Mouse (Mus musculus) MEL (cell line): ENCODE measurements around the gene Oprm1. TPM values are rescaled to one million over a fixed set of nuclear protein-coding genes. Genes with fewer than 3 reads are reported as not detected.

Source experiments
- DNase-seq: peaks from one replicate; pipeline ENCODE4 v3.0.0; 2011; ENCODE audit warnings: low read depth, low spot score
- H3K27ac ChIP-seq: 2 replicates; pipeline ENCODE4 v1.5.1; 2012; ENCODE audit warnings: low read depth, mild to moderate bottlenecking, control low read depth, low read length, moderate library complexity; ENCODE audit not compliant: control insufficient read depth
- H3K27me3 ChIP-seq, 2 experiments: fragments of 150-350 bp in 1 of 2; sonication (generic) in 1 of 2; 2 replicates each; pipeline ENCODE4 v1.6.1; 2012; ENCODE audit warnings: low read length in 2 of 2, mild to moderate bottlenecking in 2 of 2, improper control_type of control experiment in 1 of 2, moderate library complexity in 1 of 2; ENCODE audit not compliant: insufficient read depth in 2 of 2, control insufficient read depth in 1 of 2
- H3K36me3 ChIP-seq, 2 experiments: 2 replicates each; pipeline ENCODE4 v1.6.1; 2012 to 2014; ENCODE audit warnings: low read length in 2 of 2, improper control_type of control experiment in 1 of 2, inconsistent platforms in 1 of 2, mild to moderate bottlenecking in 1 of 2; ENCODE audit not compliant: insufficient read depth in 2 of 2, control insufficient read depth in 1 of 2
- H3K4me1 ChIP-seq, 2 experiments: fragments of 150-350 bp in 1 of 2; sonication (generic) in 1 of 2; 2 replicates each; pipeline ENCODE4 v1.6.1; 2012; ENCODE audit warnings: low read length in 2 of 2, improper control_type of control experiment in 1 of 2, mild to moderate bottlenecking in 1 of 2; ENCODE audit not compliant: insufficient read depth in 2 of 2, control insufficient read depth in 1 of 2
- H3K4me3 ChIP-seq, 2 experiments: fragments of 150-350 bp in 1 of 2; sonication (generic) in 1 of 2; 2 replicates each; pipeline ENCODE4 v1.5.1; 2012; ENCODE audit warnings: low read depth in 2 of 2, low read length in 2 of 2, mild to moderate bottlenecking in 2 of 2, moderate library complexity in 2 of 2, control low read depth in 1 of 2, improper control_type of control experiment in 1 of 2; ENCODE audit not compliant: control insufficient read depth in 1 of 2, insufficient read depth in 1 of 2
- H3K79me2 ChIP-seq: 2 replicates; pipeline ENCODE4 v1.6.1; 2012; ENCODE audit warnings: mild to moderate bottlenecking, low read length, moderate library complexity; ENCODE audit not compliant: control insufficient read depth, poor library complexity, insufficient read depth
- H3K9ac ChIP-seq: 2 replicates; pipeline ENCODE4 v1.6.1; 2012; ENCODE audit warnings: low read depth, mild to moderate bottlenecking, control low read depth, low read length, moderate library complexity; ENCODE audit not compliant: control insufficient read depth, poor library complexity, severe bottlenecking
- H3K9me3 ChIP-seq: fragments of 150-350 bp; sonication (generic); replicated peaks from 2 replicates; pipeline ENCODE4 v1.6.1; 2012; ENCODE audit warnings: mild to moderate bottlenecking, low read length, improper control_type of control experiment, moderate library complexity; ENCODE audit not compliant: insufficient read depth
- CHD2 ChIP-seq: IDR thresholded peaks from 2 replicates; pipeline ENCODE4 v1.6.1; 2011; ENCODE audit warnings: low read length, improper control_type of control experiment
- E2F4 ChIP-seq: IDR thresholded peaks from 2 replicates; pipeline ENCODE4 v1.6.1; 2011; ENCODE audit warnings: low read depth, low read length, improper control_type of control experiment, borderline replicate concordance
- GABPA ChIP-seq: IDR thresholded peaks from 2 replicates; pipeline ENCODE4 v1.6.1; 2012; ENCODE audit warnings: low read depth, mild to moderate bottlenecking, inconsistent platforms, low read length, improper control_type of control experiment, moderate library complexity
- MYB ChIP-seq: IDR thresholded peaks from 2 replicates; pipeline ENCODE4 v1.6.1; 2011; ENCODE audit warnings: mild to moderate bottlenecking, low read depth, low read length, improper control_type of control experiment
- NELFE ChIP-seq: IDR thresholded peaks from 2 replicates; pipeline ENCODE4 v1.6.1; 2011; ENCODE audit warnings: low read depth, low read length, improper control_type of control experiment
- RCOR1 ChIP-seq: IDR thresholded peaks from 2 replicates; pipeline ENCODE4 v1.6.1; 2012; ENCODE audit warnings: low read depth, mild to moderate bottlenecking, inconsistent platforms, low read length, improper control_type of control experiment
- SIN3A ChIP-seq: IDR thresholded peaks from 2 replicates; pipeline ENCODE4 v1.6.1; 2012; ENCODE audit warnings: low read length, improper control_type of control experiment, inconsistent platforms
- SMC3 ChIP-seq: IDR thresholded peaks from 2 replicates; pipeline ENCODE4 v1.6.1; 2011; ENCODE audit warnings: low read depth, low read length, improper control_type of control experiment
- UBTF ChIP-seq: IDR thresholded peaks from 2 replicates; pipeline ENCODE4 v1.6.1; 2012; ENCODE audit warnings: low read depth, mild to moderate bottlenecking, inconsistent platforms, low read length, improper control_type of control experiment, moderate library complexity, borderline replicate concordance; ENCODE audit not compliant: insufficient read depth
- USF1 ChIP-seq: IDR thresholded peaks from 2 replicates; pipeline ENCODE4 v1.6.1; 2014; ENCODE audit warnings: low read depth, mild to moderate bottlenecking, inconsistent platforms, low read length, improper control_type of control experiment, moderate library complexity
- USF2 ChIP-seq, 2 experiments: IDR thresholded peaks; 2 replicates each; pipeline ENCODE4 v1.6.1; 2011 to 2012; ENCODE audit warnings: improper control_type of control experiment in 2 of 2, low read length in 2 of 2, borderline replicate concordance in 1 of 2, inconsistent platforms in 1 of 2, low read depth in 1 of 2, mild to moderate bottlenecking in 1 of 2; ENCODE audit not compliant: insufficient read depth in 1 of 2
- ZNF384 ChIP-seq: IDR thresholded peaks from 2 replicates; pipeline ENCODE4 v1.6.1; 2012; ENCODE audit warnings: low read depth, mild to moderate bottlenecking, inconsistent platforms, low read length, improper control_type of control experiment
- polyA plus RNA-seq, 2 experiments: library from polyadenylated mRNA; stranded (reverse) in 1 of 2; unstranded in 1 of 2; fragments of >175 nt in 1 of 2; fragments of >200 nt in 1 of 2; gene quantifications; 2 replicates each; pipeline versions ENCODE4 v1.2.1 to v1.2.4; 2012; ENCODE audit warnings: low replicate concordance in 2 of 2, low read depth in 1 of 2; ENCODE audit not compliant: insufficient read length in 2 of 2, insufficient read depth in 1 of 2, missing spikeins in 1 of 2
- total RNA-seq: library from RNA; depleted of rRNA; stranded (reverse); fragments of 300-350 nt; gene quantifications from 2 replicates; pipeline ENCODE4 v1.2.3, GENCODE M21; 2012

The Oprm1 gene
- total and polyA plus RNA-seq, 3 experiments: not detected

DNA sequence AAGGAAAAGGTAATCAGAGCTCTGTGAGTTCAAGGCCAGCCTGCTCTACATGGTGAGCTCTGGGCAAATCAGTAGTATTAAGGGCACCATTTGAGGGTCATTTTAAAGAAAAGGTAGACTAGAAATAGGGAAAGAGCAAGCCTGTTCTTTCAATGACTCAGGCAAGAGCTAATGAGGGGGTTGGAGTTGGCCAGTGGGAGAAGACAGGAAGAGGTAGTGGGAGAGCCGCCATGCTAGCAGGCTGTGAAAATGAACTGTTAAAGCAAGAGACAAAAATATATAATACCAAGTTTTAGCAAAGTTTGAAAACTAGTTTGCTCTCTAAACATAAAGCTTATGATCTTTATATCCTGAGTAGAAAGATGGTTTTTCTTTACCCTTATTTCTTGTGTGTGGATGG is 172.1 kb downstream of the Oprm1 start:
- H3K4me1 ChIP-seq: no peaks in the 10 kb centered on the region

DNA sequence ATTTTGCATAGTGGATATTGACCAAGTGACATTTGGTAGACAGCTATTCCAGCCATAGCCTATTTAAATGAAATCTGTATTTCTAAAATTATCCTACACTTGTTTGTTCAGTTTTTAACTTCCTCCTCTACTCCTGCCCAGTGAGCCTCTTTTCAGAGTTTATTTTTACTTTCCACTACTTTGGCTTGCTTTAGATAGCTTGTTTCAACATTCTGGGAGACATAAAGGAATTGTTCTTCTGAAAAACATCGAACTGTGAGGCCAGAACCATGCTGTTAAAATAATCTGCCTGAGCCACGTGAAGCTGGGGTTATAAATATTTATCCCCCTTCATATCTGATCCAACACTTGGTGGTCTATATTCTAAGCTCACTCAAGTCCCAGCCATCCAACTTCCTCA is 172.6 kb downstream of the Oprm1 start:
- TF ChIP-seq RCOR1 (no peak), USF2 (IDR thresholded peaks at IDR 0.05; ENCODE audit: borderline replicate concordance in 1 of 2, insufficient read depth in 1 of 2, low read depth in 1 of 2, low read length in 2 of 2) (no peak), GABPA (no peak), CHD2 (no peak), NELFE (no peak)
- Histone ChIP-seq H3K9me3 (no peaks in the 10 kb centered on the region), H3K9ac (no peak overlapping the region), H3K4me1 (no peaks in the 10 kb centered on the region), H3K27ac (no peak overlapping the region), H3K27me3 (no peaks in the 10 kb centered on the region), H3K4me3 (no peak overlapping the region), H3K36me3 (no peaks in the 10 kb centered on the region), H3K79me2 (no peaks in the 10 kb centered on the region)
- no peak for DNase-seq

More for the DNA sequence above, 172.1 kb downstream of the Oprm1 start:
- H3K9ac ChIP-seq: no peak overlapping the region
- H3K4me3 ChIP-seq: no peak overlapping the region
- H3K9me3 ChIP-seq: no peaks in the 10 kb centered on the region
- no peaks in the 10 kb centered on the region for H3K27me3 ChIP-seq
- H3K36me3 ChIP-seq: no peaks in the 10 kb centered on the region
- H3K79me2 ChIP-seq: no peaks in the 10 kb centered on the region
- TF ChIP-seq MYB (no peak), E2F4 (no peak)
- no peak for DNase-seq
- H3K27ac ChIP-seq: no peak overlapping the region

DNA sequence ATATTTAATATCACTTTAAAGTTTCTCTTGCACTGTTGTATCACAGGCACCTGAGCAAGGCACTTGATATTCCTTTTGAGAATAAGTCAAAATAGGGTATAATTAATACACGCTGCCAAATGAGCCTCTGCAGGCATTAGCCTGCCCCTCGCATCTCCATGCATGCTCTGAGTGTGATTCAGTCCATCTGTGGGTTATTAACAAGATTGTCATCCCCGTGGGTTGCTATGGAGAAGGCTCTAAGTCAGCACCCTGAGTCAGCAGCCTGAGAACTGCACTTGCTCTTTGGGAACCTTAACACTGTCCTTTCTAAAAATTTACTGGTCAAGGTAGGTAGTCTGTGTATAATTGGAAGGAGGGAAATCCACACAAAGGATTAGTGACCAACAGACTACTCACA is 176.5 kb downstream of the Oprm1 start:
- no peak overlapping the region for H3K27ac ChIP-seq
- no peaks in the 10 kb centered on the region for H3K36me3 ChIP-seq
- H3K9ac ChIP-seq: no peak overlapping the region
- no peaks in the 10 kb centered on the region for H3K79me2 ChIP-seq
- no peaks in the 10 kb centered on the region for H3K27me3 ChIP-seq
- no peak for TF ChIP-seq SIN3A
- no peak for TF ChIP-seq USF1
- no peak for TF ChIP-seq UBTF
- no peak for TF ChIP-seq ZNF384
- TF ChIP-seq SMC3: no peak
- H3K9me3 ChIP-seq: no peaks in the 10 kb centered on the region
- DNase-seq: no peak
- no peaks in the 10 kb centered on the region for H3K4me1 ChIP-seq
- no peak overlapping the region for H3K4me3 ChIP-seq
